Mouse (Mus musculus) embryonic facial prominence, embryonic 13.5 days (tissue): ENCODE data around the gene Cck. TPM values are rescaled to one million over a fixed set of nuclear protein-coding genes. Genes with fewer than 3 reads are reported as not detected.

Source experiments
- ATAC-seq: fragments of 200-750 bp; cut with Nextera tagmentation; 2 replicates; pipeline ENCODE4 v1.8.0; 2017; ENCODE audit warnings: low read depth; ENCODE audit not compliant: insufficient number of reproducible peaks, insufficient read depth, low FRiP score, low TSS enrichment
- H3K27ac ChIP-seq: fragments of 300-500 bp; sonication (generic); 2 replicates; pipeline ENCODE4 v1.5.1; 2015; ENCODE audit warnings: moderate library complexity, mild to moderate bottlenecking, inconsistent platforms
- H3K27me3 ChIP-seq: fragments of 300-500 bp; sonication (generic); 2 replicates; pipeline ENCODE4 v1.6.1; 2015; ENCODE audit warnings: mild to moderate bottlenecking, inconsistent platforms
- H3K36me3 ChIP-seq: fragments of 300-500 bp; sonication (generic); 2 replicates; pipeline ENCODE4 v1.6.1; 2015; ENCODE audit warnings: mild to moderate bottlenecking, inconsistent platforms
- H3K4me1 ChIP-seq: fragments of 300-500 bp; sonication (generic); 2 replicates; pipeline ENCODE4 v1.6.1; 2015; ENCODE audit warnings: inconsistent platforms
- H3K4me2 ChIP-seq: fragments of 300-500 bp; sonication (generic); 2 replicates; pipeline ENCODE4 v1.6.1; 2015; ENCODE audit warnings: moderate library complexity, mild to moderate bottlenecking, inconsistent platforms
- H3K4me3 ChIP-seq: fragments of 300-500 bp; sonication (generic); 2 replicates; pipeline ENCODE4 v1.5.1; 2015; ENCODE audit warnings: mild to moderate bottlenecking, inconsistent platforms
- H3K9ac ChIP-seq: fragments of 300-500 bp; sonication (generic); 2 replicates; pipeline ENCODE4 v1.6.1; 2015; ENCODE audit warnings: mild to moderate bottlenecking, inconsistent platforms
- H3K9me3 ChIP-seq: fragments of 300-500 bp; sonication (generic); 2 replicates; pipeline ENCODE4 v1.6.1; 2016; ENCODE audit warnings: inconsistent platforms
- WGBS: fragments of 180-500 bp; shearing (Covaris S2); methylation state at CpG from one replicate; pipeline ENCODE4 v1.1.7; 2015; ENCODE audit warnings: mixed read lengths; 5-methylcytosine and 5-hydroxymethylcytosine counted together
- polyA plus RNA-seq: library from polyadenylated mRNA; unstranded; fragments of >200 nt; fragmentation: Nextera tagmentation; extraction: Ambion mirVana; gene quantifications from 2 replicates; pipeline ENCODE4 v1.2.1, GENCODE M21; 2015

The Cck gene
- polyA plus RNA-seq, 1 experiment from 2014 or later: 0.53 TPM

DNA sequence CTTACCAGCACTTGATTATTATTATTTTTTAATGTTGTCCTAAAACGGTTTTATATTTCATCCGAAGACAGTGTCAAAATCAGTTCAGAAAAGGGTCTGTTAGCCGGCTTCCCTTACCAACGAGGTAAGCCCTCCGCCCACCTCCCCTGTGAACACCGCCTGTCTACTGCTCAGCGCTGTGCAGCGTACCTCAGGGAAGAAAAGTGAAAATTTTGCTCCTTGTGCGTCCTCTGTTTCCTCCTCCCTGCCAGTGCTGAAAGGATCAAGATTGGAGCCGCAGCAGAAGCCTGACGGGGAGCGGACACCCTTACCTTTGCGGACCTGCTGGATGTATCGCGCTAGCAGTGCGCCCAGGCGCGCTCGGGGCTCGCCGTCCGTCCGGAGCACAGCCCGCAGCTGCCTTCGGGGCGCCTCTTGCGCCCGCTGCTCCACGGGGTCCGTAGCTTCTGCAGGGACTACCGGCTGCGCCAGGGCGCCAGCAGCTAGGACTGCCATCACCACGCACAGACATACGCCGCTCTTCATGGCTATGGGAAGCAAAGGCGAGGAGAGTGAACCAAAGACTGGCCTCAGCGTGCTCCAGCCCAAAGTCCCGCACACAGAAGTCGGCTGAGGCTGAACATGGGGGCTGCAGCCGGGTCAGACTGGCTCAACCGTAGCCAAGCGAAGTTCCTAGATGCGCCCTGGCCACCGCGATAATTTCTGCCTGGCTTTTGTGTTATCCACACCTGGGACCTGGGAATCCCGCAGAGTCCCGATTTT is 1.3 kb downstream of the Cck start:
- no peak overlapping the region for H3K27ac ChIP-seq
- H3K9me3 ChIP-seq: no peaks in the 10 kb centered on the region
- H3K4me2 ChIP-seq: peak overlapping the region; percentile 63
- no peaks in the 10 kb centered on the region for H3K36me3 ChIP-seq
- peaks cover 71% of the 10 kb centered on the region for H3K27me3 ChIP-seq
- H3K9ac ChIP-seq: peak overlapping the region; percentile 52; the same call in 1 of the 2 replicates
- 1% methylated on average over 48 of the region's 48 CpGs for WGBS
- H3K4me1 ChIP-seq: peaks cover 19% of the 10 kb centered on the region
- peak overlapping the region; percentile 36 for H3K4me3 ChIP-seq
- no peak for ATAC-seq

- Histone ChIP-seq H3K4me1 (peaks cover 19% of the 10 kb centered on the region), H3K9me3 (no peaks in the 10 kb centered on the region), H3K36me3 (no peaks in the 10 kb centered on the region), H3K27me3 (peaks cover 52% of the 10 kb centered on the region), H3K9ac (no peak overlapping the region), H3K27ac (no peak overlapping the region), H3K4me2 (no peak overlapping the region), H3K4me3 (no peak overlapping the region)
- ATAC-seq: no peak
- 68% methylated on average over 11 of the region's 11 CpGs for WGBS
Measured at GRCm38 (mm10) chr9:121491592-121492240, 3.8 kb downstream of the Cck start.

GRCm38 (mm10) chr9:121487216-121487615 is 8.3 kb downstream of the Cck start:
- no peaks in the 10 kb centered on the region for H3K36me3 ChIP-seq
- peaks cover 7% of the 10 kb centered on the region for H3K27me3 ChIP-seq
- no peak overlapping the region for H3K4me3 ChIP-seq
- H3K9ac ChIP-seq: no peak overlapping the region
- no peak for ATAC-seq
- no peaks in the 10 kb centered on the region for H3K9me3 ChIP-seq
- H3K4me2 ChIP-seq: no peak overlapping the region
- no peak overlapping the region for H3K27ac ChIP-seq
- WGBS: 73% methylated on average over 7 of the region's 7 CpGs
- H3K4me1 ChIP-seq: no peaks in the 10 kb centered on the region

DNA sequence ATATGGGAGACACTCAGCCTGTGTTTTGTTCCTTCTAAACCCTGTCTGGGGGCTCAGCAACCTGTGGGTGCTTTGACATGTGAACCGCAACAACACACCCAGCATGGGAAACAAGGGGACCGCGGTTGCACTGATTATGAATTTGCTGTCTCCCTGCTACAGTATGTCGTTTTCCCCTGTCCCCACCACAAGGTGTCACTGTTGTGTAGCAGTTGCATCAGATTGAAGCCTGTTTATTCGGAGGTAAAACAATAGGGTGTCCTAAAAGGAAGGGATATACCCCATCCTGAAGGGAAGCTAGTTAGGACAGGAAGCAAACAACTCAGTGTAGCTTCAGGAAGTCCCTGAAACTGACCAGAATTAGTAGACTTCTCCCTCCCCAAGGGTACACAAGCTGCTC is 16.0 kb downstream of the Cck start:
- Histone ChIP-seq H3K4me3 (no peak overlapping the region), H3K27me3 (0 out of 2 replicates have a peak, but pooled peaks cover 3% of the 10 kb centered on the region), H3K4me2 (no peak overlapping the region), H3K36me3 (0 out of 2 replicates have a peak, but pooled peaks cover 3% of the 10 kb centered on the region), H3K27ac (no peak overlapping the region), H3K9ac (no peak overlapping the region), H3K9me3 (no peaks in the 10 kb centered on the region), H3K4me1 (peaks cover 4% of the 10 kb centered on the region)
- 22% methylated on average over 5 of the region's 5 CpGs for WGBS
- no peak for ATAC-seq

- peak overlapping the region; percentile 28 for H3K4me3 ChIP-seq
- H3K36me3 ChIP-seq: peaks cover 19% of the 10 kb centered on the region
- H3K9ac ChIP-seq: peak overlapping the region; percentile 65
- 0 out of 2 replicates have a peak, but pooled peaks cover 3% of the 10 kb centered on the region for H3K27me3 ChIP-seq
- H3K4me1 ChIP-seq: peaks cover 4% of the 10 kb centered on the region
- WGBS: 12% methylated on average over 15 of the region's 15 CpGs
- peak overlapping the region; percentile 60 for H3K4me2 ChIP-seq
- no peak for ATAC-seq
- no peaks in the 10 kb centered on the region for H3K9me3 ChIP-seq
- H3K27ac ChIP-seq: no peak overlapping the region
Measured at GRCm38 (mm10) chr9:121477305-121477911, 18.1 kb downstream of the Cck start.

DNA sequence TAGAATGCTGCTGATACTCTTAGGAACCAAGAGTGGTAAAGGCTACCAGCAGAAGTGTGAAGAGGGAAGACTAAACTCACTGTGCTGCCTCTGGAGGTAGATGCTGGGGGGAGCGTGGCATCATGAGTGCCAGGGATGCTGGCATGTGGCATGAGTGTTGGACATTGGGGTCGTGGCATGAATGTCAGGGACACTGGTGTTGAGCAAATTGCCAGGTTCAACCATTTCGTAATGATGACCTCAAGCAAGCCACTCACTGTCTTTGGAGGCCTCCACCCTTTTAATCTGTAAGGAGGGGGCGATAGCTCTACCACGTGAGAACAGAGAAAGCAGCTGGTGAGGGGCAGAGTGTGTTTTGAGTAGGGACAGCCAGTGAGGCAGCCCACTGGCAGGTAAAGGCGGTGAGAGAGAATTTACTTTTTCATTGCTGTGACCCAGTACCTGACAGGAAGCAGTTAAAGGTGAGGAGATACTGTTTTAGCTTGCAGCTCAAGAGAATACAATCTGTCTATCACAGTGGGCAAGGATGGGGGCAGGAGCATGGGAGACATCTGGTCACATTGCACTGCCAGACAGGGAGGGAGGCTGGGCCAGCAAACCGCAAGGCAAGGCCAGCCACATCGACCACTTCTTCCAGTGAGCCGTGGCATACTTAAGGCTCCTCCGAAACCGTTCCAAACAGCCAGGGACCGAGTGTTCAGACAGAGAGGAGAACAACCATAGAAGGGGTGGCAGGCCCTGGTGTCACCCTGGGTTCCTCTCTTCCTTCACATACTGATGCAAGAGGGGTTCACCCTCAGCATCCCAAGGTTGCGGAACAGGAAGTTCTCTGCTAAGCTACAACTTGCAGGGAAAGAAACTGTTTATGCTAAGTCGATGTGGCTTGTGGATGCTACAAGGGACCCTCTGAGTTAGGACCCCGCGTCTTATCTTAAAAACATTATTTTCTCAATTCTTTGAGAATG is 19.7 kb downstream of the Cck start:
- H3K4me3 ChIP-seq: no peak overlapping the region
- WGBS: 77% methylated on average over 16 of the region's 16 CpGs
- H3K27ac ChIP-seq: no peak overlapping the region
- H3K9me3 ChIP-seq: no peaks in the 10 kb centered on the region
- no peak for ATAC-seq
- H3K36me3 ChIP-seq: peaks cover 23% of the 10 kb centered on the region
- H3K27me3 ChIP-seq: 0 out of 2 replicates have a peak, but pooled peaks cover 3% of the 10 kb centered on the region
- no peak overlapping the region for H3K4me2 ChIP-seq
- H3K4me1 ChIP-seq: peaks cover 4% of the 10 kb centered on the region
- H3K9ac ChIP-seq: no peak overlapping the region

GRCm38 (mm10) chr9:121474771-121475170 is 20.7 kb downstream of the Cck start:
- H3K27ac ChIP-seq: no peak overlapping the region
- WGBS: 81% methylated on average over 5 of the region's 5 CpGs

GRCm38 (mm10) chr9:121469711-121470110 is 25.8 kb downstream of the Cck start:
- Histone ChIP-seq H3K4me3 (no peak overlapping the region), H3K9me3 (no peaks in the 10 kb centered on the region), H3K9ac (no peak overlapping the region), H3K36me3 (peaks cover 32% of the 10 kb centered on the region), H3K4me1 (no peaks in the 10 kb centered on the region), H3K27me3 (no peaks in the 10 kb centered on the region), H3K4me2 (no peak overlapping the region), H3K27ac (no peak overlapping the region)
- no peak for ATAC-seq
- 80% methylated on average over 6 of the region's 6 CpGs for WGBS

More at GRCm38 (mm10) chr9:121474771-121475170, 20.7 kb downstream of the Cck start:
- ATAC-seq: no peak
- peaks cover 4% of the 10 kb centered on the region for H3K4me1 ChIP-seq
- H3K4me3 ChIP-seq: no peak overlapping the region
- H3K4me2 ChIP-seq: no peak overlapping the region
- H3K9me3 ChIP-seq: no peaks in the 10 kb centered on the region
- 0 out of 2 replicates have a peak, but pooled peaks cover 3% of the 10 kb centered on the region for H3K27me3 ChIP-seq
- H3K9ac ChIP-seq: no peak overlapping the region
- peaks cover 23% of the 10 kb centered on the region for H3K36me3 ChIP-seq

- H3K4me1 ChIP-seq: no peaks in the 10 kb centered on the region
- H3K4me3 ChIP-seq: no peak overlapping the region
- no peak overlapping the region for H3K9ac ChIP-seq
- no peak overlapping the region for H3K27ac ChIP-seq
- no peak for ATAC-seq
- peaks cover 21% of the 10 kb centered on the region for H3K36me3 ChIP-seq
- H3K4me2 ChIP-seq: no peak overlapping the region
- no peaks in the 10 kb centered on the region for H3K9me3 ChIP-seq
- H3K27me3 ChIP-seq: no peaks in the 10 kb centered on the region
- 88% methylated on average over 11 of the region's 11 CpGs for WGBS
Measured at GRCm38 (mm10) chr9:121467460-121467859, 28.0 kb downstream of the Cck start.

- no peak overlapping the region for H3K4me2 ChIP-seq
- H3K27me3 ChIP-seq: no peaks in the 10 kb centered on the region
- no peak overlapping the region for H3K4me3 ChIP-seq
- H3K27ac ChIP-seq: no peak overlapping the region
- no peaks in the 10 kb centered on the region for H3K4me1 ChIP-seq
- ATAC-seq: no peak
- H3K9ac ChIP-seq: 0 out of 2 replicates have a peak overlapping the region, but pooled peaks have one; percentile 16
- peaks cover 52% of the 10 kb centered on the region for H3K36me3 ChIP-seq
- H3K9me3 ChIP-seq: no peaks in the 10 kb centered on the region
- 46% methylated on average over 16 of the region's 16 CpGs for WGBS
Measured at GRCm38 (mm10) chr9:121460527-121460926, 35.0 kb downstream of the Cck start.

GRCm38 (mm10) chr9:121459950-121460349 is 35.5 kb downstream of the Cck start:
- Histone ChIP-seq H3K27ac (no peak overlapping the region), H3K4me1 (no peaks in the 10 kb centered on the region), H3K4me2 (no peak overlapping the region), H3K9me3 (no peaks in the 10 kb centered on the region), H3K4me3 (no peak overlapping the region), H3K9ac (0 out of 2 replicates have a peak overlapping the region, but pooled peaks have one; percentile 16), H3K27me3 (no peaks in the 10 kb centered on the region), H3K36me3 (peaks cover 54% of the 10 kb centered on the region)
- ATAC-seq: no peak
- WGBS: 59% methylated on average over 2 of the region's 2 CpGs
